Mouse (Mus musculus) stomach, embryonic 14.5 days (tissue): ENCODE results near the gene Adamts7. TPM values are rescaled to one million over a fixed set of nuclear protein-coding genes. Genes with fewer than 3 reads are reported as not detected.

Source experiments
- ATAC-seq: fragments of 200-750 bp; cut with Nextera tagmentation; 2 replicates; pipeline ENCODE4 v1.8.0; 2017; ENCODE audit warnings: low read depth, moderate TSS enrichment; ENCODE audit not compliant: insufficient number of reproducible peaks, insufficient read depth, low FRiP score
- H3K27ac ChIP-seq: fragments of 300-500 bp; sonication (generic); 2 replicates; pipeline ENCODE4 v1.5.1; 2014; ENCODE audit warnings: mild to moderate bottlenecking, low read length, moderate library complexity, mixed read lengths
- H3K27me3 ChIP-seq: fragments of 300-500 bp; sonication (generic); 2 replicates; pipeline ENCODE4 v1.6.1; 2014; ENCODE audit warnings: low read length, control low read depth, mixed read lengths; ENCODE audit not compliant: control insufficient read depth, insufficient read depth
- H3K36me3 ChIP-seq: fragments of 300-500 bp; sonication (generic); 2 replicates; pipeline ENCODE4 v1.6.1; 2014; ENCODE audit warnings: mild to moderate bottlenecking, control low read depth, low read length, moderate library complexity, mixed read lengths; ENCODE audit not compliant: control insufficient read depth, insufficient read depth
- H3K4me1 ChIP-seq: fragments of 300-500 bp; sonication (generic); 2 replicates; pipeline ENCODE4 v1.6.1; 2014; ENCODE audit warnings: low read length, control low read depth, mixed read lengths; ENCODE audit not compliant: control insufficient read depth, insufficient read depth
- H3K4me2 ChIP-seq: fragments of 300-500 bp; sonication (generic); replicated peaks from 2 replicates; pipeline ENCODE4 v1.6.1; 2014; ENCODE audit warnings: low read depth, low read length, control low read depth
- H3K4me3 ChIP-seq: fragments of 300-500 bp; sonication (generic); 2 replicates; pipeline ENCODE4 v1.5.1; 2014; ENCODE audit warnings: low read depth, low read length, control low read depth
- H3K9ac ChIP-seq: fragments of 300-500 bp; sonication (generic); replicated peaks from 2 replicates; pipeline ENCODE4 v1.6.1; 2014; ENCODE audit warnings: low read depth, mild to moderate bottlenecking, control low read depth, low read length, moderate library complexity, mixed read lengths
- H3K9me3 ChIP-seq: fragments of 300-500 bp; sonication (generic); 2 replicates; pipeline ENCODE4 v1.6.1; 2016; ENCODE audit warnings: low read depth, low read length, control low read depth; ENCODE audit not compliant: control insufficient read depth
- WGBS: fragments of 180-500 bp; shearing (Covaris S2); extraction: QIAGEN DNeasy Blood & Tissue Kit; methylation state at CpG from one replicate; pipeline ENCODE4 v1.1.7; 2014; 5-methylcytosine and 5-hydroxymethylcytosine counted together
- polyA plus RNA-seq: library from polyadenylated mRNA; unstranded; fragments of >200 nt; fragmentation: Nextera tagmentation; extraction: Ambion mirVana; gene quantifications from 2 replicates; pipeline ENCODE4 v1.2.1, GENCODE M21; 2014

Adamts7 gene
- polyA plus RNA-seq, 1 experiment from 2014 or later: 20.1 TPM

DNA sequence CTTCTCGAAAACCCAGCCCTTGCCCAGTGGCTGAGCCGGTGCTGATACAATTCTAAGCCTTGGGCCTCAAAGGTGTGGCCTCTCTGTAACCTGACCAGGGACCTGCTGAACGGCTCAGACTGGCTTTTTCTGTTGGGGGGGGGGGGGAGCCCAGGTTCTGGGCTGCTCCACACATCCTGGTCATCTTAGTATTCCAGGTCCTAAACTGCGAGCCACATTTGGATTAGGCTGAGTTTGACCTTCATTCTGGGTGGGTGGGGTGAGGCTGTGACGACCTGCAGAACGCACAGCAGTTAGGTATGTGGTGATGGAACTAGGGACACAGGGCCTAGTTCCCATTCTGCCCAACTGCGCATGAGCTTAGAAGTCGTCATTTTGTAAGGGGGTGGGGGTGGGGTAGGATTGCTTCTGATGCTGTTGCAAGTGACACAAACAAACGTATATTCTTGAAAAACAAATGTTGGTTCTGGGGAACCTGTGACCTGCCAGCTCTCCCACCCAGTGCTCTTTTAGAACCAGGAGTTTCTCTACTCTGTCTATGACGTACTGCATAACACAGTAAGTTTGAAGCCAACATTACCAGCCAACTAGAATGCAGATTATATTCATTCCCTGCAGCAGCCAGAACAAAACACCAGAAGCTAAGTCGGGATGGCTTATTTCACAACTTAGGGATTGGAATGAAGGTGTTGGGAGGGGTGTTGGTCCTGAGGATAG is 38.6 kb upstream of the Adamts7 start:
- ATAC-seq: peak; percentile 67
- no peak overlapping the region for H3K9ac ChIP-seq
- no peaks in the 10 kb centered on the region for H3K9me3 ChIP-seq
- 34% methylated on average over 11 of the region's 11 CpGs for WGBS
- H3K36me3 ChIP-seq: no peaks in the 10 kb centered on the region
- no peak overlapping the region for H3K4me2 ChIP-seq
- no peak overlapping the region for H3K27ac ChIP-seq
- H3K27me3 ChIP-seq: no peaks in the 10 kb centered on the region
- no peak overlapping the region for H3K4me3 ChIP-seq
- no peaks in the 10 kb centered on the region for H3K4me1 ChIP-seq

DNA sequence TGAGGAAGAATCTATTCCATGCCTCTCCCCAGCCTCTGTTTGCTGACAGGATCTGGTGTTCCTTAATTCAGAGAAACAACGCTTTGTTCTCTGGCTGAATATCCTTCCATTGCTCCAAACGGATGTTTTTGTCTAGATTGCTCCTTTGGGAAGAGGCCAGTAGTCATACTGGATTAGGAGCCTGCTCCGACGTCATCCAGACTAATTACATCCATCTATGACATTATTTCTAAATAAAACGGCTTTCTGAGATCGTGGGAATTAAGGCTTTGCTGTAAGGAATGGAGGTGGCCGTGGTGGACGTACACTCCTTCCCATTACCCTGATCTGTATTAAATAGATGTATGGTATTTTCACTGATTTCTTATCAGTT is 38.0 kb upstream of the Adamts7 start:
- Histone ChIP-seq H3K27me3 (no peaks in the 10 kb centered on the region), H3K36me3 (no peaks in the 10 kb centered on the region), H3K27ac (no peak overlapping the region), H3K9ac (no peak overlapping the region), H3K4me1 (no peaks in the 10 kb centered on the region), H3K4me3 (no peak overlapping the region), H3K9me3 (no peaks in the 10 kb centered on the region), H3K4me2 (no peak overlapping the region)
- no peak for ATAC-seq
- WGBS: 26% methylated on average over 8 of the region's 8 CpGs

DNA sequence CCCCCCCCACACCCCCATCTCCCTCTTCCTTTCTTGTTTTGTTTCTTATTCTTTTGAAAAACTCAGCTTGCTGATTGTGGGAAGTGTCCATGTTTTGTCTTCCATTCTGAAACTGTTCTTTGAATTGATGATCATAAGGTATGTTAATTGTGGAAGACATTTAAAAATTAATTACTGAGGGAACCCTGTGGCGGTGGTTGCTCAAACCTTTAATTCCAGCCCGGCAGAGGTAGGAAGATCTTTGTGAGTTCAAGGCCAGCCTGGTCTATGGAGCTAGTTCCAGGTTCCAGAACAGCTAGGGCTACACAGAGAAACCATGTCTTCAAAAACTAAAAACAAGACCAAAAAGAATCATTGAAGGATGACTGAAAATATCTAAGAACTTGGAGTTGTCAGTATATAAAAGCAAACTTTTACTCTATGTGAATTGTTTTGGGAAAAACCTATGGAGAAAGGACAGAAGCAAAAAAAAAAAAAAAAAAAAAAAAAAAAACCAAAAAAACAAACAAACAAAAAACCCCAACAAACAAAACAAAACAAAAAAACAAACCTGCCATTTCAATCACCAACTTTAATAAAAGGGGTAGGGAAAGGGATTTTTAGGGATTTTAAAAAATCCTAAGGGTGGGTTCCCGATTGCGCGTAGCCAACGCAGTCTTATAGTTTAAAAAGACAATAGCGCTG is 37.3 kb upstream of the Adamts7 start:
- Histone ChIP-seq H3K9ac (no peak overlapping the region), H3K36me3 (no peaks in the 10 kb centered on the region), H3K27me3 (no peaks in the 10 kb centered on the region), H3K4me1 (no peaks in the 10 kb centered on the region), H3K27ac (no peak overlapping the region), H3K9me3 (no peaks in the 10 kb centered on the region), H3K4me2 (peak overlapping the region; percentile 35), H3K4me3 (0 out of 2 replicates have a peak overlapping the region, but pooled peaks have one; percentile 19)
- ATAC-seq: no peak
- 23% methylated on average over 7 of the region's 7 CpGs for WGBS

DNA sequence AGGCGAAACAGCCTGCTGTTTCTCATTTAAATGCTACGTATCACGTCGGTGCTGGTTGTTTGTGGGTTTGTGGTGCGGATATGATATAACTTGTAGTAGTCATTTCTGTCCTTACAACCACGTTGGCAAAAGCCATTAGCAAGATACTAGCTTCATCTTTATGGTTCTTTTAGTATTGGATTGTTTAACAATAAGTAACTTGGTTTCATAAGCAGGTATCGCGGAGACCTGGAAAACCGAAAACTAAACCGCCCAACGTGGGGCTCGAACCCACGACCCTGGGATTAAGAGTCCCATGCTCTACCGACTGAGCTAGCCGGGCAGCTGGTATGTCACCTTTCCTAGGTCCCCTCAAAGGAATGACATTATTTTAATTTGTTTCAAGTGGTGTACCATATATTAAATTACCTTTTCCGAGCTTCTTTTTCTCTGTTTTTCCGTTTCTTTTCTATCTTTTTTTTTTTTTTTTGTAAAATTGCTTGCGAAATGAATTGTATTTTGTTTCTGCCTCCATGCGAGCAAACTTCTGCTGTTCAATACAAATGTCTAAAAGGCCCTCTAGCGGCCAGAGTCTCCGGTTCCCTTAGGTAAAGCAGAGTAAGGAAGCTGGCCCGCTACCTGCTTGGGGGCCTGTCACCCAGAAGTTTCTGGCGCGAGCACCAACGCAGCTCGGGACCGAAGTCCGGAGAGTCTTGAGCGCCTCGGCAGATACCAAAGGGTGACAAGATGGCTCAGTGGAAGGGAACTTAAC is 36.4 kb upstream of the Adamts7 start:
- H3K4me1 ChIP-seq: no peaks in the 10 kb centered on the region
- peak overlapping the region; percentile 19; the same call in 1 of the 2 replicates for H3K4me3 ChIP-seq
- no peak overlapping the region for H3K27ac ChIP-seq
- peak overlapping the region; percentile 35 for H3K4me2 ChIP-seq
- no peaks in the 10 kb centered on the region for H3K9me3 ChIP-seq
- peak; percentile 74 for ATAC-seq
- WGBS: 2% methylated on average over 30 of the region's 30 CpGs
- no peaks in the 10 kb centered on the region for H3K27me3 ChIP-seq
- no peaks in the 10 kb centered on the region for H3K36me3 ChIP-seq
- H3K9ac ChIP-seq: no peak overlapping the region

DNA sequence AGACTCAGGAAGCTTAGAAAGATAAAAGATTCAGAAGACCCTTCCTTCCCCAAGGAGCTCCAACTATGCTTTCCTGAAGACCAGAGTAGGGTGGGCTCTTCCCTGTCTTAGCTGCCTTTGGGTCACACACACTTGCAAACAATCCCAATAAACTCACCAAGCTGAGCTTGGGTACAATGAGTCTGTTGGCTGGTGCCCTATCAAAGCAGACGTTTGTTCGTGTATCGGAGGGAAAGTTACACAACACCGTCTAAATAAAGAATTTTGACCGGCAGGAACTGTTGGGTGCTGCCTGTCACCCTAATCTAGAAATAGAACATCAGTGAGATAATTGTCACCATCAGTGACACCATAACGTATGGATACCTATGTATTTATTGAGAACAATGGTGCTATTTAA is 35.7 kb upstream of the Adamts7 start:
- Histone ChIP-seq H3K36me3 (no peaks in the 10 kb centered on the region), H3K4me1 (no peaks in the 10 kb centered on the region), H3K4me3 (no peak overlapping the region), H3K9me3 (no peaks in the 10 kb centered on the region), H3K27me3 (no peaks in the 10 kb centered on the region), H3K9ac (no peak overlapping the region), H3K4me2 (no peak overlapping the region), H3K27ac (no peak overlapping the region)
- no peak for ATAC-seq
- 68% methylated on average over 6 of the region's 6 CpGs for WGBS

DNA sequence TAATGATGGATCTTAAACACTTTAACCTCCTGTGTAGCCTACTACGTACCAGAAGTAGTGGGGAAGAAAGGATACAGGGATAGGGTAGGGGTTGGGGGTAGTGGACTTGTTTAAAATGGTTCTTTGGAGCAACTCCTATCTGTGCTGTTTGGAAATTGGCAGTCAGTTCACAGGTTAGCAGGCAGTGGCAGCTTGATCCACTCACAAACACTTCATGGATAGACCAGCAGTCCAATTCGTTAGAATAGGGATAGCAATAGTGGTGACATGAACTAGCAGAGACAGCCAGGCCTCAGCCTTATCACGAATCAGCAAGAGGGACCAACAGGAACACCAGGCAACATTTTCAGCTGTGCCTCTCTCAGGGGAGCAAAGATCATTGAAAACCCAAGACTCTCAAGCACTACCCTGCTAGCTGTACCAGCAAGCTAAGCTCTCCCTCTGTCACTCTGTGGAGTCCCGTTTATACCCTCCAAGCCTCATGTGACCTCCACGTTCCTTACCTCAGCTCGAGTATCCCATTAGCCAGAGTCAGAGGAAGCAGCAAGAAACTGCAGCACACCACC is 34.1 kb upstream of the Adamts7 start:
- no peak for ATAC-seq
- Histone ChIP-seq H3K4me2 (no peak overlapping the region), H3K4me1 (no peaks in the 10 kb centered on the region), H3K27me3 (no peaks in the 10 kb centered on the region), H3K27ac (no peak overlapping the region), H3K9me3 (no peaks in the 10 kb centered on the region), H3K36me3 (no peaks in the 10 kb centered on the region), H3K9ac (no peak overlapping the region), H3K4me3 (no peak overlapping the region)
- 76% methylated on average over 6 of the region's 6 CpGs for WGBS

DNA sequence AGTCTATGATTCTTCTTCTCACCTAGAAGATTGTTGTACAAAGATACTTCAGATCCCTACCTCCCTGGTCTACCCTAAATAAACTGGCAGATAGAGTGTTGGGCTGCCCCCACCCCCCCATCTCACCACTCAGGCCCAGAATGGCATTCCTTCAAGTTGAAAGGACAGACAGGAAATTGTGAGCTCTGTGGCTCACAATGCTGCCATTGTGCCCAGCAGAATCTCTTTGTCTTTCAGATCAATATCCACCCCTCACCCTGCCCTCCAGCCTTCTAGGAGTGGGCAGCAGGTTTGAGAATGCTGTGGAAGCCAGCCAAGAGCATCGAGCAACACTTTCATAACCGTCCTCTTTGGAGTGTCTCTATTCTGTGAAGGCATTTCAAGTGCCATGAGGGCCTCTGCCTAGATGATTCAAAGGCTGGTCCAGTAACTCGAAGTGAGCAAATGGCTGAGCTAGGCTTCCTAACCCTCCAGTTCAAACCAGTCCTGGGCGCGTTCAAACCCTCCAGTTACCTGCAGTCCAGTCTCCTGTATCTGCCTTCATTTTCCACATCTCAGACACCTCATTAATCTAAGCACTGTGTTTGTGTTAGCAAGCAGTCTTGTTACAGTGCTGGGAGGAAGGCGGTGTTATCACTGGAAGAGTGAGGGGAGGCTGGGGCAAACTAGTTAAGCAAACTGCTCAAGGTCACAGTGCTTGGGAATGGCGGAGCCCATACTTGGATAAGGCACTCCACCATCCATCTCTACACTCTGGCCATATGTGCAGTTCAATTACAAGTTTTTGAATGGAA is 29.1 kb upstream of the Adamts7 start:
- peak; percentile 68; the same call in 1 of the 2 replicates for ATAC-seq
- no peak overlapping the region for H3K27ac ChIP-seq
- H3K9me3 ChIP-seq: no peaks in the 10 kb centered on the region
- 47% methylated on average over 7 of the region's 7 CpGs for WGBS
- H3K36me3 ChIP-seq: no peaks in the 10 kb centered on the region
- no peaks in the 10 kb centered on the region for H3K4me1 ChIP-seq
- H3K27me3 ChIP-seq: no peaks in the 10 kb centered on the region
- no peak overlapping the region for H3K4me2 ChIP-seq
- H3K4me3 ChIP-seq: no peak overlapping the region
- H3K9ac ChIP-seq: no peak overlapping the region

DNA sequence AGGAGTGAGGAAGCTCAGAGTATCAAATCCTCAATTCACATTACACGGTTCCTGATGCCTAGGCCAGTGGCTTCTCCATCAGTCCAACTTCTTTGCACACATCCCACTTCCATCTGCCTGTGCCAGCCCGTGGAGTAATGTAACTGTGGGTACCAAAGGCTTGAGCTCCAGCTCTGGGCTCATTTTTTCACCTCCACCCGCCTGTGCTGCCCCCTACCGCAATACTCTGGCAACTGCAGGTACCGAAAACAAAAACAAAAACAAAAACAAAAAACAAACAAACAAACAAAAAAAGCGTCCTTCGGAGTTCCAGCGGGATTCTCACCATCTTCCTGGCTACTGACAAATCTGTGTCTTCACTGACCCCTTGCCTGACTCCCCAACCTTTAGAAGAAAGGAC is 27.4 kb upstream of the Adamts7 start:
- Histone ChIP-seq H3K27ac (no peak overlapping the region), H3K9me3 (no peaks in the 10 kb centered on the region), H3K4me1 (no peaks in the 10 kb centered on the region), H3K4me3 (no peak overlapping the region), H3K36me3 (no peaks in the 10 kb centered on the region), H3K9ac (no peak overlapping the region), H3K27me3 (no peaks in the 10 kb centered on the region), H3K4me2 (no peak overlapping the region)
- ATAC-seq: no peak
- WGBS: 74% methylated on average over 8 of the region's 8 CpGs
